In the genomic region with DNA sequence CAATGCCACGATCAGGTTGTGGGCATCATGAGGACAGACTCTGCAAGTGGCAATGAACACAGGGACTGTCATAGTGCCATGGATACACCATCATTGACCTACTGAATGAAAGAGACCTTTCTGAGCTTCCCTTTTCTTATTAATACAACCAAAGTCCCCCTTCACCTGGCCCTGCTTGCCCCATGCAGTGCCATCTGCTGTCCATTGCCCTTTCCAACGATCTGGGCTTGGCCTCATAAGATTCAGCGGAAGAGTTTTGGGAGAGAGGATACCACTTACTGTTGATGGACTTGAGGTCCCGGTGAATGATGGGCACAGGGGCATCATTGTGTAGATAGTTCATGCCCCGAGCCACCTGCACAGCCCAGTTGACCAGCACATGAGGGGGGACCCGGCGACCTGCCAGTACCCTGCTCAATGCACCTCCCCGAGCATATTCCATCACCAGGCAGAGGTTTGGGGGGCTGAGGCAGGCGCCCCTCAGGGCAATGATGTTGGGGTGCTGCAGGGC, we compare ENCODE assay signal across 9 mouse cellular contexts. TPM values are rescaled to one million over a fixed set of nuclear protein-coding genes. Genes with fewer than 3 reads are reported as not detected.
A peak's percentile ranks its signal among the peaks of the same experiment; 100 is the strongest.
DNase-seq lines count a peak whose midpoint lies in the region; ATAC-seq and TF ChIP-seq lines count a peak whose summit lies in the region.
"Had no signal": no experiment of that assay in that cellular context is flagged by ENCODE, and none has a peak within 500 bp of the region (broad histone marks: within the 10 kb centered on the region; RNA-seq: fewer than 3 reads in every experiment).

No protein-coding gene starts in this region.

- 59% methylated on average over 9 of the region's 9 CpGs for WGBS in heart, embryonic 10.5 days
- 54% methylated on average over 9 of the region's 9 CpGs for WGBS in forebrain, embryonic 13.5 days
- 43% methylated on average over 9 of the region's 9 CpGs for WGBS in liver, embryonic 15.5 days (ENCODE audit: insufficient replicate concordance)

- dilution Hi-C loops in CH12.LX (cut with MboI; ENCODE audit: extremely low pct_ligation_motif_present, extremely low pct_unique_long_range_greater_than_20kb, low sequenced_read_pairs), result no loop called here

- TF ChIP-seq POLR2A in CH12.LX (IDR thresholded peaks at IDR 0.05; ENCODE audit: low read depth, low read length), result no peak

- no peaks in the 10 kb centered on the region for H3K9me3 ChIP-seq in heart, embryonic 10.5 days
- no peaks in the 10 kb centered on the region for H3K9me3 ChIP-seq in CH12.LX (replicated peaks; ENCODE audit: low read length)
- H3K9me3 ChIP-seq in forebrain, embryonic 13.5 days (replicated peaks), result no peaks in the 10 kb centered on the region
- no peaks in the 10 kb centered on the region for H3K9me3 ChIP-seq in liver, embryonic 15.5 days (replicated peaks)

- peak overlapping the region; percentile 98 for H3K4me2 ChIP-seq in CH12.LX (ENCODE audit: insufficient read depth, low read depth, poor library complexity, severe bottlenecking)
- peak overlapping the region; percentile 100 for H3K4me2 ChIP-seq in forebrain, embryonic 13.5 days
- H3K4me2 ChIP-seq in liver, embryonic 15.5 days, result peak overlapping the region; percentile 98

- intact Hi-C loops in heart, postnatal 25 days (cut with DNase I), result no loop called here

- peaks cover 12% of the 10 kb centered on the region for H3K36me3 ChIP-seq in heart, embryonic 10.5 days
- peaks cover 8 to 23% of the 10 kb centered on the region in 2 experiments for H3K36me3 ChIP-seq in CH12.LX (replicated peaks in 1 of 2; ENCODE audit: control insufficient read depth in 1 of 2, insufficient read depth in 1 of 2, low read length in 1 of 2)
- H3K36me3 ChIP-seq in forebrain, embryonic 13.5 days (ENCODE audit: poor library complexity, severe bottlenecking), result peaks cover 29% of the 10 kb centered on the region
- H3K36me3 ChIP-seq in liver, embryonic 15.5 days (replicated peaks), result no peaks in the 10 kb centered on the region

- peaks cover 22% of the 10 kb centered on the region for H3K4me1 ChIP-seq in heart, embryonic 10.5 days
- H3K4me1 ChIP-seq in CH12.LX (ENCODE audit: control insufficient read depth in 1 of 2, insufficient read depth in 2 of 2), result peaks cover 12 to 38% of the 10 kb centered on the region in 2 experiments
- peaks cover 43% of the 10 kb centered on the region for H3K4me1 ChIP-seq in forebrain, embryonic 13.5 days
- H3K4me1 ChIP-seq in liver, embryonic 15.5 days (replicated peaks), result peaks cover 23% of the 10 kb centered on the region

- H3K4me3 ChIP-seq in heart, embryonic 10.5 days, result peak overlapping the region; percentile 96
- peak overlapping the region; percentile 64 to 77 (median 77) for H3K4me3 ChIP-seq in CH12.LX (replicated peaks in 1 of 3; ENCODE audit: low read depth in 2 of 3, low read length in 2 of 3, poor library complexity in 1 of 3)
- H3K4me3 ChIP-seq in forebrain, embryonic 13.5 days, result peak overlapping the region; percentile 93
- peak overlapping the region; percentile 76 for H3K4me3 ChIP-seq in liver, embryonic 15.5 days (replicated peaks)

- no peak for TF ChIP-seq CTCF in CH12.LX (conservative IDR thresholded peaks at IDR 0.05 in 1 of 2, IDR thresholded peaks at IDR 0.05 in 1 of 2; ENCODE audit: low read depth in 2 of 2, low read length in 2 of 2)

- in situ Hi-C loops in CH12.LX (cut with MboI; ENCODE audit: low pct_ligation_motif_present, low pct_unique_long_range_greater_than_20kb, low sequenced_read_pairs), result no loop called here

- no peak for DNase-seq in heart, embryonic 10.5 days (ENCODE audit: low spot score)
- no peak for DNase-seq in heart, postnatal 25 days (ENCODE audit: low spot score)
- DNase-seq in CH12.LX (ENCODE audit: extremely low read depth), result no peak
- DNase-seq in frontal cortex, adult 2 months (ENCODE audit: extremely low spot score in 1 of 2, low spot score in 1 of 2), result no peak
- no peak for DNase-seq in gastrocnemius, postnatal 25 days

- peak overlapping the region; percentile 71; the same call in 1 of the 2 replicates for H3K9ac ChIP-seq in CH12.LX (ENCODE audit: insufficient read depth, low read depth)
- peak overlapping the region; percentile 94 for H3K9ac ChIP-seq in forebrain, embryonic 13.5 days
- peak overlapping the region; percentile 80; the same call in 1 of the 2 replicates for H3K9ac ChIP-seq in liver, embryonic 15.5 days

- TF ChIP-seq EP300 in CH12.LX (IDR thresholded peaks at IDR 0.05; ENCODE audit: low read length), result no peak

- H3K27me3 ChIP-seq in heart, embryonic 10.5 days (ENCODE audit: insufficient read depth, poor library complexity, severe bottlenecking), result 0 out of 2 replicates have a peak, but pooled peaks cover 5% of the 10 kb centered on the region
- no peaks in the 10 kb centered on the region for H3K27me3 ChIP-seq in CH12.LX (replicated peaks)
- H3K27me3 ChIP-seq in forebrain, embryonic 13.5 days, result no peaks in the 10 kb centered on the region
- peaks cover 14% of the 10 kb centered on the region for H3K27me3 ChIP-seq in liver, embryonic 15.5 days

- peak overlapping the region; percentile 92 for H3K27ac ChIP-seq in heart, embryonic 10.5 days
- no peak overlapping the region for H3K27ac ChIP-seq in CH12.LX (ENCODE audit: insufficient read depth, low read depth)
- H3K27ac ChIP-seq in forebrain, embryonic 13.5 days, result no peak overlapping the region
- no peak overlapping the region for H3K27ac ChIP-seq in liver, embryonic 15.5 days (replicated peaks)

- ATAC-seq in forebrain, embryonic 13.5 days, result no peak
- ATAC-seq in liver, embryonic 15.5 days (ENCODE audit: insufficient read depth), result no peak
- ATAC-seq in inflammation-experienced regulatory T-cells, adult 6 months, result no peak

- no peaks in the 10 kb centered on the region for H3K79me2 ChIP-seq in CH12.LX (replicated peaks; ENCODE audit: control insufficient read depth, extremely low read depth, insufficient read depth, poor library complexity, severe bottlenecking)

- TF ChIP-seq RAD21 in CH12.LX (IDR thresholded peaks at IDR 0.05; ENCODE audit: low read depth, low read length), result no peak

TF ChIP-seq in CH12.LX, 34 proteins besides CTCF, POLR2A, EP300 and RAD21:
- TF ChIP-seq ETS1 (conservative IDR thresholded peaks at IDR 0.05; ENCODE audit: low read depth, low read length) (no peak), UBTF (IDR thresholded peaks at IDR 0.05; ENCODE audit: low read depth, low read length) (no peak), TCF12 (IDR thresholded peaks at IDR 0.05; ENCODE audit: low read depth, low read length) (no peak), PAX5 (IDR thresholded peaks at IDR 0.05; ENCODE audit: low read length) (no peak), MAZ (IDR thresholded peaks at IDR 0.05; ENCODE audit: low read depth, low read length) (no peak), MAFK (IDR thresholded peaks at IDR 0.05; ENCODE audit: insufficient replicate concordance, low read length) (no peak), CHD1 (IDR thresholded peaks at IDR 0.05; ENCODE audit: low read depth, low read length) (no peak)

RNA-seq across cellular contexts. Expression of a gene that starts 1.3 kb away (rescaled TPM):
- polyA plus RNA-seq in heart, embryonic 10.5 days (2016; fragmentation: Nextera tagmentation; extraction: Ambion mirVana), result 4.5 and 10.6 TPM in 2 replicates
- total RNA-seq in heart, postnatal 25 days (2021), result 10 to 100 TPM; 21.9 to 22.2 TPM
- total RNA-seq in CH12.LX (2012; rRNA removed), result 15.0 and 16.7 TPM in 2 replicates
- total RNA-seq in CH12.LX (2014; rRNA removed), result 7.2 and 7.8 TPM in 2 replicates
- polyA plus RNA-seq in CH12.LX (2012; ENCODE audit: insufficient read length, low read depth), result 7.6 and 8.2 TPM in 2 replicates
- polyA plus RNA-seq in forebrain, embryonic 13.5 days (2015; fragmentation: Nextera tagmentation; extraction: Ambion mirVana), result 9.0 TPM in 2 replicates
- 1.5 TPM in 2 replicates for polyA plus RNA-seq in liver, embryonic 15.5 days (2015; fragmentation: Nextera tagmentation; extraction: Ambion mirVana)
- 1 to 10 TPM in 1 of 3 experiments, under 1 TPM in 2; 0.88 to 1.4 (median 0.91) TPM for polyA plus RNA-seq in inflammation-experienced regulatory T-cells, adult 6 months (2017; shearing (Covaris generic))
- polyA plus RNA-seq in frontal cortex, adult 2 months (2012; rRNA removed), result 145 and 150 TPM in 2 replicates
- total RNA-seq in gastrocnemius, postnatal 25 days (2021), result 10 to 100 TPM; 27.7 to 28.1 TPM

RNA-seq across cellular contexts. Expression of a gene that starts 16.0 kb away (rescaled TPM):
- 1.6 and 2.5 TPM in 2 replicates for polyA plus RNA-seq in heart, embryonic 10.5 days (2016; fragmentation: Nextera tagmentation; extraction: Ambion mirVana)
- total RNA-seq in heart, postnatal 25 days (2021), result under 1 TPM; 0.39 to 0.88 TPM
- 0.76 and 1.2 TPM in 2 replicates for total RNA-seq in CH12.LX (2012; rRNA removed)
- 0.93 and 0.97 TPM in 2 replicates for total RNA-seq in CH12.LX (2014; rRNA removed)
- 0.90 and 1.0 TPM in 2 replicates for polyA plus RNA-seq in CH12.LX (2012; ENCODE audit: insufficient read length, low read depth)
- 10.8 and 12.3 TPM in 2 replicates for polyA plus RNA-seq in forebrain, embryonic 13.5 days (2015; fragmentation: Nextera tagmentation; extraction: Ambion mirVana)
- 0.38 and 0.91 TPM in 2 replicates for polyA plus RNA-seq in liver, embryonic 15.5 days (2015; fragmentation: Nextera tagmentation; extraction: Ambion mirVana)
- 1 to 10 TPM; 1.9 to 3.5 (median 3.3) TPM for polyA plus RNA-seq in inflammation-experienced regulatory T-cells, adult 6 months (2017; shearing (Covaris generic))
- 7.2 and 8.2 TPM in 2 replicates for polyA plus RNA-seq in frontal cortex, adult 2 months (2012; rRNA removed)
- under 1 TPM; 0.49 to 0.75 TPM for total RNA-seq in gastrocnemius, postnatal 25 days (2021)

RNA-seq across cellular contexts. Expression of a gene that starts 19.4 kb away (rescaled TPM):
- polyA plus RNA-seq in heart, embryonic 10.5 days (2016; fragmentation: Nextera tagmentation; extraction: Ambion mirVana), result not detected in 2 replicates
- total RNA-seq in heart, postnatal 25 days (2021), result not detected
- total RNA-seq in CH12.LX (2012; rRNA removed) (0.08 TPM in 1 of 2 replicates, not detected in the other), CH12.LX (2014; rRNA removed) (not detected in 2 replicates)
- polyA plus RNA-seq in CH12.LX (2012; ENCODE audit: insufficient read length, low read depth), result not detected in 2 replicates
- 37.3 and 42.7 TPM in 2 replicates for polyA plus RNA-seq in forebrain, embryonic 13.5 days (2015; fragmentation: Nextera tagmentation; extraction: Ambion mirVana)
- polyA plus RNA-seq in liver, embryonic 15.5 days (2015; fragmentation: Nextera tagmentation; extraction: Ambion mirVana), result 0.05 TPM in 1 of 2 replicates, not detected in the other
- polyA plus RNA-seq in inflammation-experienced regulatory T-cells, adult 6 months (2017; shearing (Covaris generic)), result not detected
- polyA plus RNA-seq in frontal cortex, adult 2 months (2012; rRNA removed), result 139 and 148 TPM in 2 replicates
- not detected for total RNA-seq in gastrocnemius, postnatal 25 days (2021)
- total RNA-seq: granulocyte monocyte progenitor cell, adult 5-6 weeks had no signal

RNA-seq across cellular contexts. Expression of a gene that starts 58.1 kb away (rescaled TPM):
- 23.8 and 28.7 TPM in 2 replicates for polyA plus RNA-seq in heart, embryonic 10.5 days (2016; fragmentation: Nextera tagmentation; extraction: Ambion mirVana)
- total RNA-seq in heart, postnatal 25 days (2021), result 1 to 10 TPM; 8.2 to 8.9 TPM
- 7.8 and 8.2 TPM in 2 replicates for total RNA-seq in CH12.LX (2012; rRNA removed)
- 7.2 and 8.1 TPM in 2 replicates for total RNA-seq in CH12.LX (2014; rRNA removed)
- 6.9 and 7.2 TPM in 2 replicates for polyA plus RNA-seq in CH12.LX (2012; ENCODE audit: insufficient read length, low read depth)
- 116 and 129 TPM in 2 replicates for polyA plus RNA-seq in forebrain, embryonic 13.5 days (2015; fragmentation: Nextera tagmentation; extraction: Ambion mirVana)
- 4.8 and 5.0 TPM in 2 replicates for polyA plus RNA-seq in liver, embryonic 15.5 days (2015; fragmentation: Nextera tagmentation; extraction: Ambion mirVana)
- polyA plus RNA-seq in inflammation-experienced regulatory T-cells, adult 6 months (2017; shearing (Covaris generic)), result 10 to 100 TPM in 1 of 3 experiments, 1 to 10 TPM in 2; 7.2 to 12.6 (median 8.5) TPM
- 17.6 and 19.6 TPM in 2 replicates for polyA plus RNA-seq in frontal cortex, adult 2 months (2012; rRNA removed)
- 1 to 10 TPM; 5.0 to 6.2 TPM for total RNA-seq in gastrocnemius, postnatal 25 days (2021)

Comparison
In these comparisons a context has a peak if more than half of its experiments do, and no peak if none do; other contexts are left out.
1. RNA of a gene that starts 1.3 kb away (polyA plus RNA-seq): 145 to 150 TPM in frontal cortex, adult 2 months; 4.5 to 10.6 TPM in heart, embryonic 10.5 days, 9.0 TPM in forebrain, embryonic 13.5 days, 7.6 to 8.2 TPM in CH12.LX, 1.5 TPM in liver, embryonic 15.5 days and 0.88 to 1.4 TPM in inflammation-experienced regulatory T-cells, adult 6 months; every median in the first group is over 10 times any median in the second.
2. RNA of a gene that starts 19.4 kb away (polyA plus RNA-seq): 139 to 148 TPM in frontal cortex, adult 2 months and 37.3 to 42.7 TPM in forebrain, embryonic 13.5 days; not detected in heart, embryonic 10.5 days, 0.05 TPM in liver, embryonic 15.5 days, not detected in CH12.LX and not detected in inflammation-experienced regulatory T-cells, adult 6 months; every median in the first group is over 10 times any median in the second.
3. Peak in every context shown above with its lines, with median percentiles within 50 percentile points of each other: H3K4me3 ChIP-seq, H3K4me2 ChIP-seq and H3K9ac ChIP-seq.